Mouse (Mus musculus) embryonic stem cell, embryonic (primary cell): ENCODE results near the gene Emsy.

Experiments used
- CTCF ChIA-PET, 4 experiments: fragments of 300-600 bp in 2 of 4; fragments of 350-600 bp in 2 of 4; sonication (Branson Sonifier 250); formaldehyde crosslinking; loops; one replicate each; lab custom pipeline; 2022; ENCODE audit warnings: inconsistent platforms in 2 of 4; lab: Charles Lee
- POLR2A ChIA-PET, 4 experiments: fragments of 300-600 bp in 2 of 4; fragments of 350-600 bp in 2 of 4; sonication (Branson Sonifier 250); formaldehyde crosslinking; loops; one replicate each; lab custom pipeline; 2022; ENCODE audit warnings: antibody characterized with exemption in 4 of 4, inconsistent platforms in 1 of 4; lab: Charles Lee

Emsy gene

DNA sequence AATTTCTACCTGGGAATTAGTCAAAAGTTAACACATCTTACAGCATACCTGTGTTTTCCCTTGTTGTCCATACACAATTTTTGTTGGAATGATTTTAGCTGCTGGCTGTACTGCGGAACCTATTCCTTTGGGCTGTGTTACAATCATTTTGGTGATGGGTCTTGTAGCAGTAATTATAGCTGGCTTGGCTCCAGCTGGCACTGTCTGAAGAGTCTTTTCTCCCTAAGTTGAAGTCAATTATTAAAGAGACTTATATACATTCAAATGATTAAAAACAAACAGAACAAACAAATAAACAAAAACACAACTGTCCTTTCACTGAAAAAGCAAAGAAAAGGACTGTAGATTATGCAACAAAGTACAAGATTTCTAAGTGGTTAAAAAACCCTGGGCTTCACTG, 43.6 kb downstream of the Emsy start:
- ChIA-PET CTCF (no interaction called here), POLR2A (interaction anchor here in 1 of 4 experiments (0.6 kb wide), 1 partner anchor 125 kb away, joined by 4 read pairs; no protein-coding TSS in a partner anchor)

DNA sequence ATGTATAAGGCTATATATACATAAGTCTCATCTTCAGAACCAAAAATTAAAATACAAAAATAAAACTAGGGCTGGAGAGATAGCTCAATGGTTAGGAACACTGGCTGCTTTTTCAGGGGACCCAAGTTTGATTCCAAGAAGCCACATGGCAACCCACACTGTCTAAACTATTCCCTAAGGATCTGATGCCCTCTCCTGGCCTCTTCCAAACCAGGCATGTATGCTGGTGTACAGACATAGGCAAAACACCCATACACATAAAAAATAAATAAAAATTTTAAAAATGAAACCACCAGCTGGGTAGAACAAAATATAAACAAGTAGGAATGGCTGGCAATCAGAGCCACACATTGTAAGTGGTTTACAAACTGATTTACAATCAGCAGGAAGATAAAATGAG, 48.1 kb downstream of the Emsy start:
- POLR2A ChIA-PET, result interaction anchor here in 1 of 4 experiments (0.6 to 1.6 kb wide), 6 partner anchors 10 to 1077 kb away, joined by 3 to 5 read pairs (median 3); no protein-coding TSS in a partner anchor
- CTCF ChIA-PET, result interaction anchor here in 1 of 4 experiments (0.7 kb wide), 1 partner anchor 38 kb away, joined by 3 read pairs; no protein-coding TSS in a partner anchor

DNA sequence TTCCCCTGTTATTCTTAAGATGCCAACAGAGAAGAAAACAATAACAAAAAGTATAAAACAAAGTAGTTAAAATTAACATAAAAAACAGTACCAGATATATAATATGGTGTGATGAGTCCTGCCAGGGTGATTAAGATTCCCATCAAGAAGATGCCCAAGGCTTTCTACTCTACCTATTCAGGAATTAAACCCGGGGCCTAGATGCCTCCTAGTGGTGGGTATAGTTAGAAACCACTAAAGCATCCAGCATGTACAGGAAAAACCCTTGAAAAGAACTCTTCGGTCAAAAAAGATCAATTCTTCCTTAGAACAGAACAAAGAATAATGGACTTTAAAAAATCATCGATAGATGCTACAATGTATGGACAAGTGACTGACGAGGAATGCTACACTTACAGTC, 49.4 kb downstream of the Emsy start:
- ChIA-PET CTCF (interaction anchor here in 3 of 4 experiments (0.5 to 1.4 kb wide), 5 partner anchors 123 to 449 kb away, joined by 3 to 4 read pairs (median 3); no protein-coding TSS in a partner anchor), POLR2A (interaction anchor here in 1 of 4 experiments (1.4 kb wide), 1 partner anchor 22 kb away, joined by 5 read pairs; no protein-coding TSS in a partner anchor)

DNA sequence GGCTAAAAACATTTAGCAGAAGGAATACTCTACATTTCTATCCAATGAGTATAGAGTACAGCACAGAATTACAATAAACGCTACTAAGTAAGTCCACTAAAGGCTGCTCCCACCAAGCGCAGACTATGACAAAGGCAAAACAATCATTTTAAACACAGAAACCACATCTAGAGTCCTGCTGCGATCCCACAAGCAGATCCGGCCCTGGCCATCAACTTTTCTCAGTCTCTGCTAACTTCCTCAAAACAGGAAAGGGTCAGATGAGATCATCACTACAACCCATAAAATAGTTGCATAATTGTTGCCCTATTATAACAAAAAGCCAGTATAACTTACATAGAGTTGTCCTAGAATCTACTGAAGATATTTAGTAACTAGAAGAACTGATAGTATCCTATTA, 54.9 kb downstream of the Emsy start:
- ChIA-PET POLR2A (interaction anchor here in 1 of 4 experiments (1.0 to 1.2 kb wide), 3 partner anchors 11 to 85 kb away, joined by 3 to 4 read pairs (median 3); no protein-coding TSS in a partner anchor), CTCF (no interaction called here)

DNA sequence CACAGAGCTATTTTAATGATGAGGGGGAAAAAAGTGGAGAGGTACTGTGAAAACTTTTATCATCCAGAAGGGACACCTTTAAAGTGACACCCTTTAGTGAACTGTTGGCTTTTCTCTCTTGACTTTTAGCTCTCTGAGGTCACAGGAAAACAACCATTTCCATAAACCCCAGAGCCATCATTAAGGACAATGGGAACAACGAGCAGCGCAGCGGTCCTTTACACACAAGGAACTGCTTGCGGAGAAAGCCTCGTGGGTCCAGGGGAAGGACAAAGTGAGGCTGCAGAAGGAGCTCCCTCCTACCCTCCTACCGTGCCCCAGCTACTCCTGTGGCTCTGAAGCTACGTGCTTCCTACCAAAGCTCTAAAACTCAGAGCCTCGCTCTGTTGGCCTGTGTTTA, 59.2 kb downstream of the Emsy start:
- ChIA-PET POLR2A (interaction anchor here in 2 of 4 experiments (0.7 to 1.9 kb wide), 8 partner anchors 11 to 435 kb away, joined by 3 to 7 read pairs (median 4); partner anchors contain the start of gene Emsy (in 2 of the 2)), CTCF (interaction anchor here in 2 of 4 experiments (0.6 to 0.8 kb wide), 2 partner anchors 8 to 510 kb away, joined by 3 to 4 read pairs; no protein-coding TSS in a partner anchor)

DNA sequence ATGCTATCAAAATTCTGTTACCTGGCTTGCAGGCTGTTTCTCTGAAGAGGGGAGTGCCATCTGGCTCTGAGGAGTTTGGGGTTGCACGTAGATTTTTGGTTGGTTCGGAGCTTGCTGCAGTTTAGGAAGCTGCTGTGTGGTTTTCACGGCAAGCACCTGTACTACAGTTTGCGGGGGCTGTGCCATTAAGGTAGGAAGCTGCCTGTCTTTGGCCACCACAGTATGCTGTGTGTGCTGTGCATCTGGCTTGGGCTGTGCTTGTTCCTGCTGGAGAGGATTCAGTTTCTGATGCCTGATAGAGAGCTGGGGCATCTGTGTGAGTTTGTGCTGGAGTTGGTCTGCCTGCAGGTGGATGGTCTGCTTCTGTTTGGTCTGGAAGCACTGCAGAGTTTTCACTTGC, 61.9 kb downstream of the Emsy start:
- ChIA-PET POLR2A (interaction anchor here in 1 of 4 experiments (0.6 to 1.7 kb wide), 3 partner anchors 9 to 535 kb away, joined by 3 to 5 read pairs (median 3); no protein-coding TSS in a partner anchor), CTCF (interaction anchor here in 2 of 4 experiments (0.7 to 1.0 kb wide), 2 partner anchors 94 to 147 kb away, joined by 5 to 7 read pairs; no protein-coding TSS in a partner anchor)

DNA sequence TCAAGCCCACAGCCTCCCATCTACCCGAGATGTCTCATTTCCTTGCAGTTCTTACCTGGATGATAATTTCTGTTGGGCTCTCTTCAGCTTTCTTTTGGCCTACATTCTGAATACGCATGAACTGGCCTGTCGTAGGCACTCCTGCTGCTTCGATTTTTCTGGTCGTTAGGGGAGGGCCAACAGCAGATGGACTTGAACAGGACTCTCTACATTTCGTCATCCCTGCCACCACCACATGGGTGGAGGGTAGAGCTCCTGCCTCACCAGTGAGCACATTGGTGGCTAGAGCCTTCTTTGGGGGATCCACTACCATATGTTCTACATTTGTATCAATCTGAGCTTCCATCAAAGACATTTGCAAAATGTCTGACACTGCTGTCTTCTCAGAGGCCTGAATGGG, 63.3 kb downstream of the Emsy start:
- CTCF ChIA-PET, result interaction anchor here in 1 of 4 experiments (0.6 kb wide), 1 partner anchor 369 kb away, joined by 3 read pairs; no protein-coding TSS in a partner anchor
- POLR2A ChIA-PET, result interaction anchor here in 1 of 4 experiments (1.0 to 1.7 kb wide), 2 partner anchors 14 to 15 kb away, joined by 4 to 5 read pairs; no protein-coding TSS in a partner anchor

DNA sequence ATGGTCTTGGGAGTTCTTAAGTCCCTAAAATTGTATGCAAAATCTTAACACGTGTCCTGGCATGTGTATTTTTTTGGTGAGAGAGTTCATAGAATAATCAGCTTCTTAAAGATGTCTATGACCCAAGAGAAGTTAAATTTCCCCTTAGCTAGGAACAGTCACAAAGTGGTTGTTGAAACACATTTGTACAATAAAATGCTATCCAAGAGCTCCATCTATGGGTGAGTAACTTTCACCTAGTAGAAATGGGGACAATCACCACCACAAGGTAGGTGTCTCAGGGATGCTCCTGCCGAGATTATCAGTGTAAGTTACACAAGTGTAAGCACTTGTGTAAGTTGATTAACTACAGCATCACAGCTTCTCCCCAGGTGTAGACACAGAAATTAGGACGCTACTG, 67.6 kb downstream of the Emsy start:
- CTCF ChIA-PET, result interaction anchor here in 3 of 4 experiments (0.6 to 2.6 kb wide), 4 partner anchors 40 to 151 kb away, joined by 4 to 8 read pairs (median 5); no protein-coding TSS in a partner anchor
- POLR2A ChIA-PET, result interaction anchor here in 1 of 4 experiments (0.7 to 1.4 kb wide), 3 partner anchors 12 to 28 kb away, joined by 3 read pairs; no protein-coding TSS in a partner anchor

DNA sequence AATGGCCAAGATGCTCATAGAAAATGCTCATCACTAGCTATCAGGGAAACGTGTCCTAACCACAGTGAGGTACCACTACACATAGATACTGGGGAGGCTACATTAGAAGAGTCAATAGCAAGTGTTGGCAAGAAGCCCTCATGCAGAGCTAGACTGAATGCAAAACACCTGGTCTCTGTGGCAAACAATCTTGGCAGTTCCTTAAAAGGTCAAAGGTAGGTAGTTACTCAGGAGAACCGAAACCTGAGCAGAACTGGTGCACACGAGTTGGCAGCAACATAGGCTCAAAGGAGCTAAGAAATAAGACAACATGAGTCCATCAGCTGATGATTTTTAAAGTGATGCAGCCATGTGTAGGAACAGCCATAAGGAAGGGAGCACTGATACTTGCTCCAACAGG, 70.3 kb downstream of the Emsy start:
- POLR2A ChIA-PET, result interaction anchor here in 1 of 4 experiments (0.6 to 2.2 kb wide), 4 partner anchors 9 to 847 kb away, joined by 3 to 6 read pairs (median 4); no protein-coding TSS in a partner anchor
- CTCF ChIA-PET, result no interaction called here

DNA sequence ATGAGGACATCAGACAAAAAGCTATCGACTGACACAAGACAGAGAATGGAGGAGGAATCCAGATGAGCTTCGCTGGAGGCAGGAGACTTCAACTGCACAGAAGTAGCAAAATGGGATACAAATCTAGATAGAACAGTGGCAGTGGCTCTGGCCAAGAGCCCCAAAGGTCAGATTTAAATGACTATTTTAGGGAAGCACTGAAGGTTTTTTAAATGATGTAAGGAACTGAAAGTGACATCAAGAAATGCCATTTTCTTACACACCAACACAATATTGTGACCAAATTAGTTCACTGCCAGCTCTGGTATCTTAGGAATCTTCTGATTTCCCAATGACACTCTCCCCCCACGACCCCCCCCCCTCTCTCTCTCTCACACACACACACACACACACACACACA, 72.0 kb downstream of the Emsy start:
- ChIA-PET POLR2A (interaction anchor here in 3 of 4 experiments (0.8 to 2.2 kb wide), 6 partner anchors 11 to 101 kb away, joined by 3 to 7 read pairs (median 5); partner anchors contain the start of gene Emsy (in 2 of the 3)), CTCF (interaction anchor here in 1 of 4 experiments (0.8 kb wide), 1 partner anchor 129 kb away, joined by 3 read pairs; no protein-coding TSS in a partner anchor)

DNA sequence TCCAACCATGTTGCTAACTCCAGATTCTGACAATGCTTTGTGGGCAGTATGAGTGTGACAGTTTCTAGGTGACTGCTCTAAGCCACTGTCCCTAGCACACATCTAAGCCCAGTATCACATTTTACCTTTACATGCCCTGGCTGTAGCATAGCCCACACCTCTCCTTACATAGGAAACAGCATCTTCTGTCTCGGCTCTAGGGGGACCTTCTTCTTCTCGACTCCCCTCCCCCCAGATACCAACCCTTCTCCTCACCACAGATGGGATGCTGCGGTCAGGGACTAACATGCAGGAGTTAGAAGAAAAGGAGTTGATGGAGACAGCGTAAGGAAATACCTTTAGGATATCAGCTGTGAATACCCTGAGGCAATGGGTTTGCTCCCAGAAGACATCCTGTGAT, 75.3 kb downstream of the Emsy start:
- ChIA-PET POLR2A (interaction anchor here in 1 of 4 experiments (0.6 to 1.1 kb wide), 2 partner anchors 10 to 14 kb away, joined by 3 to 5 read pairs; no protein-coding TSS in a partner anchor), CTCF (no interaction called here)

DNA sequence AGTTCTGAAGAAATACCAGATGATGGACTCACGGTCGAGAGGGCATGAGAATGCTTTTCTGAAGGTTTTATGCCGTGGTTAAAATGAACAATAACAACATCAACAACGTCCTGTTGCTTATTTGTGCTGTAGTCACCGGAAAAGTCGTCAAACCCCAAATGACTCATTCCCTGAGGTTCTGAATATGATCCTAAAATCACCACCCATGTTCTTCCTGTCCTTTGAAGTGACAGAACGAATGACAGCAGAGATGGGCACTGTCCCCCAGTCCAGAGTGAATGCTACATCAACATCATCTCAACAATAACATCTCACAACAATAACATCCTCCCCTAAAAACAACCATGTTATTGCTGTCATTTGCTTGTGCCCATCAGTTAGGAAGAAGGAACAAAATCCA, 76.1 kb downstream of the Emsy start:
- POLR2A ChIA-PET, result no interaction called here
- CTCF ChIA-PET, result interaction anchor here in 1 of 4 experiments (0.6 kb wide), 2 partner anchors 12 to 190 kb away, joined by 3 to 4 read pairs; no protein-coding TSS in a partner anchor

DNA sequence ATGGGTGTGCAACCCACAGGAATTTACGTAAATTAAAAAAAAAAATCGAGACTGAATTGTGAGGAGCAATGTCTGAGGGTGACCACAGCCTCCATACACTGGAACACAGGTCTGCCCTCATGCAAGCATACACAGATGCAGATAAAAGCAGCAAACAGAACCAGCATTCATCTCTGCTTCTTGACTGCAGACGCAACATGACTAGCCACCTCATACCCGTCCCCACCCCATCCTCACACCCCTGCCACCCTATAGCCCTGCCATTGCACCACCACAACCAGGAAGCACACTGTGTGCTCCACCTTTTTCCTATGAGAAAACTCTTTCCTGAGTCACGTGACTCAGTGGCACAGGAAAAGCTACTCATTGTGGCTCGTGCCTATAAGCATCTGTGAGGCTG, 76.9 kb downstream of the Emsy start:
- CTCF ChIA-PET, result interaction anchor here in 1 of 4 experiments (0.6 kb wide), 2 partner anchors 12 to 191 kb away, joined by 3 to 4 read pairs; no protein-coding TSS in a partner anchor
- POLR2A ChIA-PET, result interaction anchor here in 1 of 4 experiments (0.7 kb wide), 1 partner anchor 13 kb away, joined by 4 read pairs; no protein-coding TSS in a partner anchor

DNA sequence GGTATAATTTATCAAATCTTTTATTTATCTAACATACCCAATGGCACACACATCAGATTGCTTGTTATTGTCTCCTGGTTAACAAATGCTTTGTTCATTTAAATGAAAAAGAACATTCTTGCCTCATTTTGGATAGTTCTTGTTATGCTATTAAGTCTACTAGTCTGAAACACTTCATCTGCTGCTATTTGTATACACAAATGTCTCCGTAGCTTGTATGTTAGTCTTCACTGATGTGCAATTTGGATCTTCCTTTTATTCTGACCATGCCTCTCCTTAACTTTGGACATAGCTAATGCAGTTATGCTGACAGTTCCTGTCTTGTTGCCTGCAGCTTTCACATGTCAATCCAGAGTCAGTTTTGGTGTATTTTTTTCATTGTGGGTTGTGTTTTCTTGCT, 79.1 kb downstream of the Emsy start:
- POLR2A ChIA-PET, result interaction anchor here in 1 of 4 experiments (1.1 to 1.2 kb wide), 2 partner anchors 9 to 10 kb away, joined by 4 read pairs; no protein-coding TSS in a partner anchor
- CTCF ChIA-PET, result no interaction called here

DNA sequence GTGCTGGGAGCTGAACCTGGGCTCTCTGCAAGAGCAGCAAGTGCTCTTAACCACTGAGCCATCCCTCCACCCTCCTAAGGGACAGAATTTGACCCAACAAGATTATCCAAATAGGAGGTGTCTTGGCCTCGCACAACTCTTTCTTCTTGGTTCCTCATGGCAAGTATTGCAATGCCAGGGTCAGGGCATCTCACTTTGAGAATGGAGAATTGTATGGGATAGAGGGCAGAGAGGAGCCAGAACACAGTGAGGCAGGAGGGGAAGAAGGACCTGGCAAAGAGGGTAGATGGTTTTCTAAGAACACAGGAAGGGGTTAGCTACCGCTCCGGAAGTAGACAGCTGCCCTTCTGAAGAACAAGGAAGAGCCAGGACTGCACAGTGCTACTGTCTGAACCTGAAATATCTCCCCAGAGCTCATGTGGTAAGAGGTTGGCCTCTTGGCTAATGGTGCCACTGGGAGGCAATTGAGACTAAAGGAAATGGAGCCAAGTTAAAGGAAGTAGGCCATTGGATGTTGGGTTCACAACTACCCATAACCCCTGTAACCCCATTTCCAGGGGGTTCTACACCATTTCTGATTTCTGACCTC, 80.8 kb downstream of the Emsy start:
- POLR2A ChIA-PET, result no interaction called here
- CTCF ChIA-PET, result no interaction called here

DNA sequence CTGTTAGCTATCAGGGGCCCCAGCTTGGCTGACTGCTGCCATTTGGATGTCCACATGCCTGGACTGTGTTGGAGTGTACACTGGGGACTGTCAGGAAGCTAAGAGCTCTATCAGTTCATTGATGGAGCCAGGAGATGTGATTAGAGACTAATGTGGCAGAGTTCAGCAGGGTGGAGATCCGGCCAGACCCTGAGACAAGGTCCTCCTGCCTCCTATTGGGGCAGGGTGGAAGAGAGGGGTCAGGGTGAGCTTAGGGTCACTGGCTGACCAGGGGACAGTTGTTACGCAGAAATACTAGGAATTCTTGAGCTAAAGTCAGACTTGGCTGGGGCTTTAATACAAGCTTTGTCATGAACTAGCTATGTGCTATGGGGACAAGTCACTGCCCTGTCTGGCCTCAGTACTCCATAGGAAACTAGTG, 81.8 kb downstream of the Emsy start:
- POLR2A ChIA-PET, result no interaction called here
- CTCF ChIA-PET, result no interaction called here

DNA sequence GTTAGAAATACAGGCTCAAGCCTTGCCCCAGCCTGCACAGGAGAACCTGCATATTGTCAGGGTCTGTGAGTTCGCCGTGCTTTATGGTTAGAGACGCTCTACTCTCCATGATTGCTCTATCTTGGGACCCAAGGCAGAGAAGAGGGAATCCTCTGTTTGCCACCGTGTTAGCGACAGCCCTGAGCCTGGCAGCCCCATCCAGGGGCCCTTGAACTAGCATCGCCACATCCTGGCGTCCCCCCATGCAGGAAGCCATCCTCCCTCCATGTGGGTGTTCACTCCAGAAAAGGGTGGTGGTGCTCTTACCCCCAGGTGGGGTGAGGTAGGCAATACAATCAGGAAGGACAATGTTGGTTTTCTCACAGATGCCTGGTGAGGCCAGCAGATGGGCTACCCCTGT, 82.3 kb downstream of the Emsy start:
- POLR2A ChIA-PET, result interaction anchor here in 1 of 4 experiments (0.6 kb wide), 1 partner anchor 11 kb away, joined by 7 read pairs; no protein-coding TSS in a partner anchor

DNA sequence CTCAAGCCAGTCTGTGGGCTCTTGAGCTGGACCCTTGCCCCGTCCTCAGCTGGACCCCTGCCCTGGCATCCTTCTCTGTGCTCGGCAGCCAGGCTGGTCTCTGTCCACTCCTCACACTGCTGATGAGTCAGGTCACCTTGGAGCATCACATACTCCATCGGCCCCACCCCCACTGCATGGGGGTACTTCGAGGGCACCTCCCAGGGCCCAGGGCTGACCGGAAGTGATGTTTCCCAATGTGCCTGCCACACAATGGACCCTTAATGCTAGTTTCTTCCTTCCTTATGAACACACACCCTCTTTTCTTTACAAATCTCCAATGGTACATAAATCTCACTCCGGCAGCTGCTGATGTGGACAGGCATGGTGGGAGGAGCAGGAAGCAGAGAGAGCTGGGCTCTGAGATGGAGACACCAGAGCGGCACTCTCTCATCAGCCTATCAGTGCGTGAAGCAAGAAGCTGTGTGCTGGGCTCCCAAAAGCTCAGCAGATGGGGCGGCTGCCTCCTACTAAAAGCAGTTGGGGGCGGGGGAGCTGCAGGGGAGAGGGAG, 83.3 kb downstream of the Emsy start:
- POLR2A ChIA-PET, result interaction anchor here in 2 of 4 experiments (0.6 to 1.4 kb wide), 3 partner anchors 10 to 15 kb away, joined by 3 to 7 read pairs (median 3); no protein-coding TSS in a partner anchor
- CTCF ChIA-PET, result no interaction called here

More for the DNA sequence above, 82.3 kb downstream of the Emsy start:
- CTCF ChIA-PET, result no interaction called here
